Mouse (Mus musculus) erythroblast, embryonic 14.5 days (primary cell): ENCODE results near the gene Kcnma1.

Source experiments
- GATA1 ChIP-seq: IDR thresholded peaks from 2 replicates; pipeline ENCODE4 v1.6.1; 2012; ENCODE audit warnings: low read length, inconsistent platforms, mixed read lengths
- TAL1 ChIP-seq: IDR thresholded peaks from 3 replicates; pipeline ENCODE4 v1.6.1; 2012; ENCODE audit warnings: low read length, inconsistent platforms, mixed read lengths

- TF ChIP-seq GATA1 (no peak), TAL1 (no peak)
Measured at GRCm38 (mm10) chr14:23831284-23831683, 183.0 kb downstream of the Kcnma1 start.
